Mouse (Mus musculus) v-Abl transformed pro-B cells (cell line): Measurements from ENCODE around the gene Sgce.

Experiments used
- in situ Hi-C, 2 experiments: fragments of 400-800 bp; cut with MboI; formaldehyde crosslinking; loops; one replicate each; pipeline ENCODE4 v1.15.1; 2025; ENCODE audit not compliant: unreplicated experiment in 2 of 2

Sgce gene

DNA sequence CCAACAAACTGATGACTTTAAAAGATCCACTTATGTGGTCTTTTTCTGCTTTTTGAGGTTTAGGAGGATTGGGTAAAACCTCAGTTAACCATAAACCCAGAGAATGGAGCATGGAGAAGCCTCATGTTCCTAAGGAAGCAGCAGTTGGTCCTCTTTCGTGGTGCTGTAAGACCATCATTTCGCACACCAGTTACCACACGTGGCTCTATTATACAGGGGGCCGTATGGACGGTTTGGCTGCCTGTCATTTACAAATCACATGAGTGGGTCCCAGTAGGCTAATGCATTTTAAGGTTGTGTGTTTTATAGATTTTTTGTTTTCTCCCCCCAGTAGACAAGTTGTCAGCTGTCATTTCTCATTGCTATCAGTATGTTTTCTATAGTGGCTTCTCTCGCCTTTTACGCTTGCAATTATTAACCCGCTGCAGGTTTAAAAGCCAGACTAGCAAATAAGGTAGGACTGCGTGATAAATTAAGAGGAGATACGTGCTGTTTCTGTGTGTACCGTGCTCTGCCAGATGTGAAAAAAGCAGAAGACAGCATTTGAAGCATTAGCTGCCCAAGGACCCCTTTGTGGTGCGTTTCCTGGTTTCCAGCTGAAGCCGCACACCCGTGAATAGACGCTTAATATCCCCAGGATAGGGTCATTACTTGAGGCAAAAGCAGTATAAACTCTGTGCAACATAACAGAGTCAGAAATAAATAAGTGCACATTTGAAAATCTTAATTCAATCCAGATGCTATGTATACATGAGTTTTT, 22.8 kb downstream of the Sgce start:
- in situ Hi-C loops: no loop called here

DNA sequence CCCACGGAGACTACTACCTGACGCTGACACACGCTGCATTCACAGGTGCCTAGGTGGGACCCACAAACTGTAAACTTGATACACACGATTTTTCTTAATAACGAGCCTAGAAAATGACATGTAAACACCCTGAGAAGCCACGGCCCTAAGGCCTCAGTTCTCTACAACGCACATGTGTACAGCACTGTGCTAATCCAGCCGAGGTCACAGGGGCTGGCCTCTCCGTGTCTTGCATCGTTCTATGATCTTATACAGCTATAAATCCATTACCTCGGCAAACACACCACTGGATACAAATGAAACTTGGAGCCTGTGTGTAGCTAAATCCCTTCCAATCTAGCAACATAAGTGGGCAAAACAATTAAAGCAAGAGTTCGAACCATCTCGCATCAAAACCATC, 24.3 kb downstream of the Sgce start:
- in situ Hi-C loops: no loop called here

GRCm38 (mm10) chr6:4722142-4722541, 24.9 kb downstream of the Sgce start:
- in situ Hi-C loops: no loop called here

DNA sequence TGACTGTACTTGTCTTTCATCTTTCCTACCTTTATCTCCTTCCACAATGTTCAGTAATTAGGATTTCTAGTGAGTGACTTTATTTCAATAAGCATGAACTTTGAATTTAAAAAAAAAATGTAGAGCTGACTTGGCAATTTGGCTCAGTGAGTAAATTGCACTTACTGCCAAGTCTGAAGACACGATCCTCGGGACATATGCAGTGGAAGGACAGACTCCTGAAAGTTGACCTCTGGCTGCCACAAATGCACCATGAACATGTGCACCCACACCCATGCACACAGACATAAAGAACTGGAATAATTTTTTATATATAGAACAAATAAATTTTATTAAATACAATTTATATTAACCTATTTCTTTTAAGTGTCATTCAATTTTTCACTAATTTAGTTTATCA, 29.7 kb downstream of the Sgce start:
- in situ Hi-C loops: no loop called here

GRCm38 (mm10) chr6:4716171-4716570, 30.8 kb downstream of the Sgce start:
- in situ Hi-C loops: no loop called here

DNA sequence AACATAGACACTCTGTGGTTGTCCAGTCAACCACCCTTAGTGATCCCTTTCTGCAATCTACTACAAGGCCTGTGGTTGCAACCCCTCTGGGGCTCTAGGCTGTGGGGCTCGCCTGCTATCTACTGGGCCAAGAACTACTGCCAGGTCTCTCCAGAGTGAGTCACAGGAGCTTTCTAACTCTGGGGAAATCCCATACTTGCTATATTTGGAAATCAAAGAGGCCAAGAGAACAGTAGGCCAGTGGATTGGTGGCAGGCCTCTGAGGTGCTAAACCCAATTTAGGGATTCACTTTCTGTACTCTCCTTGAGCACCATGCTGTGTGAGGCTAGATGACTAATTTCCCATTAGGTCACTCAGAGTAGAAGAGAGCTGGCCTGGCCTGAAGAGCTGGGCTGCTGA, 38.0 kb downstream of the Sgce start:
- in situ Hi-C loops: no loop called here

DNA sequence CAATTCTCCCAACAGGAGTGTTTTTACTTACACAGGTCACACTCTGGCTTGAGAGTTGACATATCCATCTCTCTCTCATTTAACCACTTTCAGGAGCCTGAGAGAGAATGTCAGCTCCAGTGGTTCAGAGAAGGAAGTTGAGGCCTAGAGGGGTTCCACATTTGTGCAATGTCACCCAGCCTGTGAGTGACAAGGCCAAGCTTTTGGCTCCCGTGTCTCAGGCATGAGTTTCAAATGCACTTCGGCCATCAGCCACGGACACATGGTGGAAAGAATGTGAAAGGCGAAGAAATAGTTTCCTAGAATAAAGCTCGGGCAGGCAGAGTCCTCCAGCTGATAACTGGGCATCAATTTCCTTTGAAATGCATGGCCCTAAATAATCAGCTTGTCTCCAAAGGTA, 40.6 kb downstream of the Sgce start:
- in situ Hi-C loops: no loop called here

DNA sequence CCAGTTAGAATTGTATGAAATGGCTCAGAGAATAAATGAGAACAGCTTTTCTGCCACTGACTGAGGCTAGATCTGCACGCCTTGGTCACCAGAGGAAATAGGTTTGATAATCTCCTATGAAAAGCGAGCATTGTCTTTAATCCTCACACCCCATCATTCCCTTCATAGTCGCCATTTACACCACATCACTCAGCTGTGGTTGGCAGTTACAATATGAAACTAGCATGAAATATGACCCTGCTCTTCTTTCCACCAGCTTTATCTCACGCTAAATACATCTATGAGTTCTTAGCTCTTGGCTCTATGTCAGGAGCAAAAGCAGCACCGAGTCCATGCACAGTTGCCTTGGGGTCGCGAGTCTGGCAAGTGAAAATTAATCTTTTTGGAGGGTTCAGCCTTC, 43.1 kb downstream of the Sgce start:
- in situ Hi-C loops: no loop called here

GRCm38 (mm10) chr6:4701641-4702040, 45.4 kb downstream of the Sgce start:
- in situ Hi-C loops: no loop called here

GRCm38 (mm10) chr6:4695778-4696177, 51.2 kb downstream of the Sgce start:
- in situ Hi-C loops: no loop called here

DNA sequence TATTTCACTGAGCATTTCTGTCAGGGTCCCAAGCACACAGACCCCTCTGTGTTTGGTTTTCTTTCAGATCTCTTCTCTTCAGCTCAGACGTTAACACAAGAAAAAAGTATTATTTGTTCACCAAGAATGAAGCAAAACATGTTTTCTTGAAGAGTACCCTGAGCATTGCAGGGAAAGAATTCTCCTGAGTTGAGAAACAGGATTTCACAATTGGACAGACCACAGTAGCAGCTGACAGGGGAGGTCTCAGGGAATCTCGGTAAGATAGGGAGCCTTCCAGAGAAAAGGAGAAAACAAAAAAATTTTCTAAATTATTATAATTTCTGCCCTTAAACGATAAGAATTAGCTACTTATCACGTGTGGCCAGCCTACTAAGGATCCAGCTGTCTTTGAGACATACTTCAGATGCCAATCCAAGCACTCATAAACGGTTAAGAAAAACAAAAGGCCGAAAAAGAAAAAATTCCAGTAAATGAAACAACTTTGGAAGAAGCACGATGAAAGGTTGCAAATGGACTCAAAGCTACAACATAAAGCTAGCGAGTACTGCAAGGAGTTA, 52.3 kb downstream of the Sgce start:
- in situ Hi-C loops: no loop called here

DNA sequence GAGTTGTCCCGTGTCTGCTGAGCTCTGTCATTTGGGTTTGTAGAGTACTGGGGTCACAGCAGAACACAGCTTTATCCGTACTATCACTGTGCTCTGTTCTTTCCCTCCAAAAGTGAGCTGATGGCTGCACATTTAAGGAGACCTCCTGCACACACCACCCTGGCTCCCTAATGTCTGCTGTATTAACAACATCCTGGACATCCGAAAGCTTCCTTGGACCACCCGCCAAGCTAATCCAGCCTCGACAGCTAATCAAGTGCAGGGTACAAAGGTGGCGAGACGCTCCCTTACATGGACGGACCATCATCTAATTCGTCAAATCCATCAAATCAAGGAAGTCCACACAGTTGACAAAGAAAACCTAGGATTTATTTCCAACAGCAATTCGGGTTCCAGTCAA, 53.5 kb downstream of the Sgce start:
- in situ Hi-C loops: no loop called here

DNA sequence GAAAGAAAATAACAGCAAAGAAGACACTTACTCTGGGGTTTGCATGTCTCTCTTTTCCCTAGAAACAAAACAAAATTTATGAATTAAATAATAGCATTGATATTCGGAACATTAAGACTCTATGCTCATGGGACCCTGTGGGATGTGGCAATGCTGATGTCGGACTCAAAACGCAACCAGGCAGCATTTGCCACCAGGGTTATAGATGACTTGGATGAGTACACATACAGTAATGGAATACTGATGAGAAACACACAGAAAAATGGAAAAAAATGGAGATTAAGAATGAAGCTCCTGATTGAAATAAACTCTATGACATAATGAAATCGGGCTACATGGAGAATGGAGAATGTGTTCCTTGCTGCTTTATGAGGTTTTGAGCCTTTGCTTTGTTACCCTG, 56.6 kb downstream of the Sgce start:
- in situ Hi-C loops: no loop called here

- in situ Hi-C loops: no loop called here
Measured at GRCm38 (mm10) chr6:4684706-4685340, 62.2 kb downstream of the Sgce start.

DNA sequence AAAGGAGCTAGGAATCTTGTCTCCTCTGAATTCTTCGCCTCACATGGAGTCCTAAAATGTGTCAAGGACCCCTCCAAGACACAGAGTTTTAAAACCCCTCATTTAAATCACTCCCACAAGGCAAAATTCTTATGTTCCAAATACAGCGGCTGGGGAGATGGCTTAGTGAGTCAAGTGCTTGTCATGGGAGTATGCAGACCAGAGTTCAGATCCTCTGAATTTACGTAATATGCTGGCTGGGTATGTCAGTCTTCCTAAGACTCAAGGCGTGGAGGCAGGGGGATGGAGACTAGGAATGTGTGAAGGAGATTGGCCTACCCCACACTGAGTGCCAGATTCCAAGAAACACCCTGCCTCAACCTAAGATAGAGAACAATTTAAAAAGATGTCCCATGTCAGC, 66.4 kb downstream of the Sgce start:
- in situ Hi-C loops: no loop called here

DNA sequence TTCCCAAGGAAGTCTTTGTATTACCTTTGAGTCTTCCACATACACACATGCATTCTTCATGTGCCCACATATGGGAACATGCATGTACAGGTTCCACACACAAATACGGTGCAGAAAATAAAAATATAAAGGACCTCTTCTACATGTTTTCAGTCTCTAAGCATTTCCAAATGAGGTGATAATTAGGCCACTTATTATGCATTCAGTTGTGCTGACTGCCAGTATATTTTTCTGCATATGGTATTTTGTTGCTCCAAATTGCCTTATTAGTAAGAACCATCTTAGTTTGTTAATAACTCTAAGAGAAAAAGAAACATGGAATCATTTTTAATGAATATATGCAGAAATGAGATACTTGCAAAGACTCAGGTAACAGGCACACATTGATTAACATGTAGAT, 67.0 kb downstream of the Sgce start:
- in situ Hi-C loops: no loop called here

DNA sequence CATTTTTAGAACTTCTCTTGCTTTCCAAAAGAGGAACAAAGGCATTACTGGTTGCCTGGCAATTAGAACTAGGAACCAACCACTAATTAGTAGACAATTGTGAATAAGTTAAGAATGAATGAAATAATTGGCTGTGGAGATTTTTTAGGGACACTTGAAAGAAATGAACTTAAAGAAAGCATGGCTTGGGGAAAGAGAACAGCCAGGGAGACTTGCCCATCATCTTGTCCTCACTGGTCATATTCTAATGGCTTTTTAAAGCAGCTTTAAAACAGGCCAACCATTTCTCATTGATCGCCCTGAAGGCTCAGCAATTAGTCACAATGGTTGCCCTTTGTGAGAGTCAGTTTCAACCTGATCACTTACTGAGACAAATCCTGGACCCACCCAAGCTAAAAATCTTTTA, 69.6 kb downstream of the Sgce start:
- in situ Hi-C loops: no loop called here

DNA sequence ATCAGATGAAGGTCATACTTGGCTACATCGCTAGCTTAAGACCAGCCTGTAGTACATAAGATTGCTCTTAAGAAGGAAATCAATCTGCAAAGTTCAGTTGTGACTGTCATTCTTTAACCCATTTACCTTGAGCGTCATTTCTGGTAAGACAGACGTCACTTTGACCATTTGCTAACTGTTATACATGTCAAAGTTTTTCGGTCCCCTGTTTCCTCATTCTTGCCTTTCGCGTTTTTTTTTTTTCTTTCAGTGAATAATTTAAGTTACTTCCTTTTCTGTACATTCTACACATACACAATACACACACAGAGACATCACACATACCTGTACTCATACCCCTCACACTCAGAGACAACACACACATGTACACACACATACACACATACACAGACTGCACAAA, 81.9 kb downstream of the Sgce start:
- in situ Hi-C loops: no loop called here

- in situ Hi-C loops: no loop called here
Measured at GRCm38 (mm10) chr6:4664313-4664712, 82.7 kb downstream of the Sgce start.

- in situ Hi-C loops: no loop called here
Measured at GRCm38 (mm10) chr6:4663516-4663915, 83.5 kb downstream of the Sgce start.

DNA sequence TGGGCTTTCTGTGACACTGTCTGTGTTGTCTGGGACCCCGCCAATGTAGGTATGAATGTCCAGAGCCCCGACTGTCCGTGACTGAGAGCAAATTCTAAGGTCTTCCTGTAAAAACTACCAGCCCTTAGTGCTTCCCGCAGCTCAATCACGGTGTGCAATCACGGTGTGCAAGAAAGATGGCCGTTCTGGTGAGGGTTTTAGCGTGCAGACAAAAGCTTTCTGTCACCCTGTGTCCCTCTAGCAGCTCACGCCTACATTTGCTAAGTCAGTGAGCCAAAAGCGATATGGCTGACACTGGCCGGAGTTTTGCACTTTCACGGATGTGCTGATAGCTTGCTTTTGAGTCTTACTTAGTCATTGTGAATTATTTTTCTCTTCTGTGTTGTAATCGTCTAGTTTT, 88.1 kb downstream of the Sgce start:
- in situ Hi-C loops: no loop called here

DNA sequence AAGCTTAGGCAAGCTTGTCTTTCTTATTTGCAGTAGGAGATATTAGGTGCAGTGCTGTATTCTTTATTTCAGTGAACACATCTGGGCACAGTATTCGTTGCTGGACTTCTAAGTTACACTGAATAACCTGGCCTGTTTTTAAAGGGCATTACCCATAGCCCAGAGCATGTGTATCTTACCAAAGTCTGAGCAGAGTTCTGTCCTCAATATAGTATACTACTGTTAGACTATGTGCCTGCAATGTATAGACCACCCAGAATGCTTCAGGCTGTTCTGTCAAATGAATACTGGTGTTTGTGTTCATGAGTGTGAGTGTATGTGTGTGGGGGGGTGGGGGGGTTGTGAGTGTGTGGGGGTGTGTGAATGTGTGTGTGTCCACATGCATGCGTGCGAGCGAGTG, 91.1 kb downstream of the Sgce start:
- in situ Hi-C loops: no loop called here
